Mouse (Mus musculus): ENCODE data around the gene Il12b. TPM values are rescaled to one million over a fixed set of nuclear protein-coding genes. Genes with fewer than 3 reads are reported as not detected.
"Not testable (repeated sequence)": the region's sequence is repeated elsewhere in the genome, so short reads cannot be mapped to it uniquely, and the experiment has no call there.

The Il12b gene
- polyA plus RNA-seq, 1 experiment from 2014 or later, result 0.27 TPM

GRCm38 (mm10) chr11:44451046-44451445 lies 51.2 kb downstream of the Il12b start:
- H3K4me3 ChIP-seq, result no peak overlapping the region
- H3K4me2 ChIP-seq, result no peak overlapping the region
- peaks cover 23% of the 10 kb centered on the region for H3K36me3 ChIP-seq
- no peaks in the 10 kb centered on the region for H3K4me1 ChIP-seq (replicated peaks)
- ATAC-seq (ENCODE audit: insufficient number of reproducible peaks, low FRiP score), result no peak
- no peak overlapping the region for H3K9ac ChIP-seq
- H3K27me3 ChIP-seq (replicated peaks), result no peaks in the 10 kb centered on the region
- no peaks in the 10 kb centered on the region for H3K9me3 ChIP-seq (replicated peaks)
- no peak overlapping the region for H3K27ac ChIP-seq (ENCODE audit: poor library complexity, severe bottlenecking)

- not testable (repeated sequence) for H3K4me3 ChIP-seq; H3K27me3 ChIP-seq (replicated peaks); H3K9me3 ChIP-seq (replicated peaks); ATAC-seq (ENCODE audit: insufficient number of reproducible peaks, low FRiP score); H3K4me2 ChIP-seq; H3K27ac ChIP-seq (ENCODE audit: poor library complexity, severe bottlenecking); H3K9ac ChIP-seq; H3K4me1 ChIP-seq (replicated peaks)
- H3K36me3 ChIP-seq, result peaks cover 31% of the 10 kb centered on the region
- 88% methylated on average over 5 of the region's 5 CpGs for WGBS
Measured at GRCm38 (mm10) chr11:44452016-44452415, 52.2 kb downstream of the Il12b start.

DNA sequence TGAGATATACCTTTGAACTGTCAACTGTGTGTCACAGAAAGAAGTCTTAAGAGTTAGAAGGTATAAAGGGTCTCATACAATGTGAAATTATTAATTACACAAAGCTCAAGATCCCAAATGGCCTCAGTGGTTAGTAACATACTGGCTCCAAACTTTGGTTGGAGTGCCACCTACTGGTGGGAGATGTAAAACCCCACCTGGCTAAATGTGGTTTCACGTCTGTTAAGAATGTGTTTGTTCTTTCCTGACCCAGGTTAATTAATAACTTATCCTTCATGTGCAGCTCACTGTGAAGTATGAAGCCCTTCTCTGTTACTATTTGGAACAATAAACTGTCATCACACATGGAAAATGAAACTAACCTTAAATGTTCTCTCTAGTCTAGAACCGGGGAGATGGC lies 53.6 kb downstream of the Il12b start:
- Histone ChIP-seq H3K27ac (ENCODE audit: poor library complexity, severe bottlenecking) (no peak overlapping the region), H3K4me2 (no peak overlapping the region), H3K9me3 (replicated peaks) (no peaks in the 10 kb centered on the region), H3K4me3 (no peak overlapping the region), H3K36me3 (peaks cover 41% of the 10 kb centered on the region), H3K4me1 (replicated peaks) (no peaks in the 10 kb centered on the region), H3K9ac (no peak overlapping the region), H3K27me3 (replicated peaks) (no peaks in the 10 kb centered on the region)
- WGBS, result 71% methylated on average over 2 of the region's 2 CpGs
- ATAC-seq (ENCODE audit: insufficient number of reproducible peaks, low FRiP score), result no peak

DNA sequence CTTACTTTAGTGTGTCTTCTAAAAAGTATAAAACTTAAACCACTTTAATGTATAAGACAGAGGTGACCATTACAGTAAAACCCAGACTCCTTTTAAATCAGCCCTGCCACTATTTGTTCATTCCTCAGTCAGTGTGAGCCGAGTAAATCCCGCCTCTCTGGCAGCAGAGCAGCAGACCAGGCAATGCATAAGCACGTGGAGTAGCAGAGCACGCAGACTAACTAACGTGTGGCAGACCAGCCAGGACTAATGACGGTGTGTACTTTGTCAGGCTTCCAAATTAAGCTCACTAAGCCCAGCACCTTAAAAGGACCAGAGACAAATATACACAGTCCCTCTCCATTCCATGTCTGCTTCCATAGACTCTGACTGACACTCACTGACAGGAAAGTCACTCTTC lies 61.6 kb downstream of the Il12b start:
- Histone ChIP-seq H3K4me3 (no peak overlapping the region), H3K27me3 (replicated peaks) (no peaks in the 10 kb centered on the region), H3K9ac (no peak overlapping the region), H3K9me3 (replicated peaks) (no peaks in the 10 kb centered on the region), H3K4me1 (replicated peaks) (no peaks in the 10 kb centered on the region), H3K36me3 (peaks cover 54% of the 10 kb centered on the region), H3K4me2 (no peak overlapping the region), H3K27ac (ENCODE audit: poor library complexity, severe bottlenecking) (no peak overlapping the region)
- no peak for ATAC-seq (ENCODE audit: insufficient number of reproducible peaks, low FRiP score)
- 48% methylated on average over 6 of the region's 6 CpGs for WGBS

Other genes with a start within 250 kb of the Il12b start
- gene Ublcp1, start 70.4 kb downstream of the Il12b start, polyA plus RNA-seq (2016; fragmentation: Nextera tagmentation; extraction: Ambion mirVana), result 42.1 and 48.4 TPM in 2 replicates
- gene Rnf145, start 118.9 kb downstream of the Il12b start, polyA plus RNA-seq (2016; fragmentation: Nextera tagmentation; extraction: Ambion mirVana), result 70.6 and 71.8 TPM in 2 replicates
- gene Ebf1, start 217.3 kb downstream of the Il12b start, polyA plus RNA-seq (2016; fragmentation: Nextera tagmentation; extraction: Ambion mirVana), result 13.9 and 15.6 TPM in 2 replicates

Measured in heart, embryonic 12.5 days (tissue).